Mouse (Mus musculus): ENCODE results near the gene Crhr1.
A peak's percentile ranks its signal among the peaks of the same experiment; 100 is the strongest.
"Not testable (repeated sequence)": the region's sequence is repeated elsewhere in the genome, so short reads cannot be mapped to it uniquely, and the experiment has no call there.

The Crhr1 gene

GRCm38 (mm10) chr11:104195791-104196190, 63.1 kb downstream of the Crhr1 start:
- peak; percentile 90 to 93 for DNase-seq (ENCODE audit: low spot score in 2 of 2)

GRCm38 (mm10) chr11:104197861-104198260, 65.2 kb downstream of the Crhr1 start:
- DNase-seq (ENCODE audit: low spot score in 2 of 2): no peak

- DNase-seq (ENCODE audit: low spot score in 2 of 2): no peak
Observed at GRCm38 (mm10) chr11:104203271-104203670, 70.6 kb downstream of the Crhr1 start.

GRCm38 (mm10) chr11:104206573-104206972, 73.9 kb downstream of the Crhr1 start:
- DNase-seq (ENCODE audit: low spot score in 2 of 2): no peak

- DNase-seq (ENCODE audit: low spot score in 2 of 2): no peak
Observed at GRCm38 (mm10) chr11:104209041-104209440, 76.4 kb downstream of the Crhr1 start.

GRCm38 (mm10) chr11:104211251-104211650, 78.6 kb downstream of the Crhr1 start:
- DNase-seq (ENCODE audit: low spot score in 2 of 2): no peak

GRCm38 (mm10) chr11:104214128-104214527, 81.5 kb downstream of the Crhr1 start:
- not testable (repeated sequence) for DNase-seq (ENCODE audit: low spot score in 2 of 2)

GRCm38 (mm10) chr11:104218075-104218474, 85.4 kb downstream of the Crhr1 start:
- DNase-seq (ENCODE audit: low spot score in 2 of 2): no peak

GRCm38 (mm10) chr11:104220291-104220690, 87.6 kb downstream of the Crhr1 start:
- no peak for DNase-seq (ENCODE audit: low spot score in 2 of 2)

GRCm38 (mm10) chr11:104221751-104222150, 89.1 kb downstream of the Crhr1 start:
- DNase-seq (ENCODE audit: low spot score in 2 of 2): no peak

- no peak for DNase-seq (ENCODE audit: low spot score in 2 of 2)
Observed at GRCm38 (mm10) chr11:104223301-104223700, 90.6 kb downstream of the Crhr1 start.

Measured in right cerebral cortex, postnatal 10 days (tissue).